Mouse (Mus musculus): ENCODE data around the gene Cep68.

DNA sequence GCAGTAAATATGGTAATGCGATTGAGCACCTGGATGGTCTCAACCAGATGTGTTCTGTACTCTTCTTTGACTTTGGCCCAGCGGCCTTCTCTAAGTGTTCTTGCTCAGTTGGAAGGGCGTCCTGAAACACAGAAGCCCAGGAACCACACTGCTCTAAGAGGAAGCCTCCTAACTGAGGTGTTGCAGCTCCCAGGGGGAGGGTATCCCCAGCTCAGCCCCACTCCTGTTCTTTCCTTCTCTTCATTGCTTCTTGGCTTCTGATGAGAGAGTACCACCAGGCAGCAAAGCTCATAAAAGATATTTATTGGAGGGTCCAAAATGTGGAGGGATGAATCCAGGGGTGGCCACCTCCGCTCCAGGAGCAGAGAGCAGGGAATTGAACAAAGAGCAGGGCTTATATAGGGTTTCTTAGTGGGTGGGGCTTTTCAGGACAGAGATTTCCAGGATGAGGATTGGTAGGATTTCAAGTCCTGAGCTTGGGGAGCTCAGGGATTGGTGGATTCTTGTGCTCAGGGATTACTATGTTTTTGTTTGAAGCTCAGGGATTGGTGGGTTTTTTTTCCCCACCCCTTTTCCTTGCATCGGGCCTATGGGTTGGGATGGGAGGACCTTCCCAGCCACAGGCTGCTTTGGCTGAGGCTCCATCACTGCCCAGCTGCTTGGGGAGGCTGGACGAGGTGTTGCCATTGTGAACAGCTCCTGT is 1.4 kb upstream of the Cep68 start:
- no peak for TF ChIP-seq FLI1 (IDR thresholded peaks at IDR 0.05; ENCODE audit: low read length)
- TF ChIP-seq GATA1 (IDR thresholded peaks at IDR 0.05; ENCODE audit: borderline replicate concordance, low read length): no peak

Measured in megakaryocyte, embryonic 14.5 days (primary cell).